Mouse (Mus musculus) liver, embryonic 12.5 days (tissue): ENCODE data around the gene Phf2. TPM values are rescaled to one million over a fixed set of nuclear protein-coding genes. Genes with fewer than 3 reads are reported as not detected.
A peak's percentile ranks its signal among the peaks of the same experiment; 100 is the strongest.

ENCODE experiments used
- ATAC-seq: fragments of 200-750 bp; cut with Nextera tagmentation; 2 replicates; pipeline ENCODE4 v1.8.0; 2017; ENCODE audit warnings: moderate number of reproducible peaks, mild to moderate bottlenecking, moderate library complexity
- H3K27ac ChIP-seq: fragments of 300-500 bp; sonication (generic); 2 replicates; pipeline ENCODE4 v1.5.1; 2016; ENCODE audit warnings: mild to moderate bottlenecking
- H3K27me3 ChIP-seq: fragments of 300-500 bp; sonication (generic); replicated peaks from 2 replicates; pipeline ENCODE4 v1.6.1; 2016; ENCODE audit warnings: mild to moderate bottlenecking, moderate library complexity
- H3K36me3 ChIP-seq: fragments of 300-500 bp; sonication (generic); 2 replicates; pipeline ENCODE4 v1.6.1; 2016; ENCODE audit warnings: mild to moderate bottlenecking, moderate library complexity
- H3K4me1 ChIP-seq: fragments of 300-500 bp; sonication (generic); 2 replicates; pipeline ENCODE4 v1.6.1; 2016
- H3K4me2 ChIP-seq: fragments of 300-500 bp; sonication (generic); 2 replicates; pipeline ENCODE4 v1.6.1; 2016; ENCODE audit warnings: mild to moderate bottlenecking, moderate library complexity
- H3K4me3 ChIP-seq: fragments of 300-500 bp; sonication (generic); 2 replicates; pipeline ENCODE4 v1.5.1; 2016; ENCODE audit warnings: mild to moderate bottlenecking, moderate library complexity
- H3K9ac ChIP-seq: fragments of 300-500 bp; sonication (generic); 2 replicates; pipeline ENCODE4 v1.6.1; 2016; ENCODE audit warnings: mild to moderate bottlenecking, moderate library complexity
- H3K9me3 ChIP-seq: fragments of 300-500 bp; sonication (generic); replicated peaks from 2 replicates; pipeline ENCODE4 v1.6.1; 2016; ENCODE audit warnings: mild to moderate bottlenecking, moderate library complexity
- WGBS: fragments of 180-500 bp; shearing (Covaris S2); methylation state at CpG from one replicate; pipeline ENCODE4 v1.1.7; 2016; ENCODE audit not compliant: insufficient replicate concordance; 5-methylcytosine and 5-hydroxymethylcytosine counted together
- polyA plus RNA-seq: library from polyadenylated mRNA; unstranded; fragments of >200 nt; fragmentation: Nextera tagmentation; extraction: Ambion mirVana; gene quantifications from 2 replicates; pipeline ENCODE4 v1.2.1, GENCODE M21; 2016

Phf2 gene
- polyA plus RNA-seq = 2.9 and 3.1 TPM in 2 replicates

DNA sequence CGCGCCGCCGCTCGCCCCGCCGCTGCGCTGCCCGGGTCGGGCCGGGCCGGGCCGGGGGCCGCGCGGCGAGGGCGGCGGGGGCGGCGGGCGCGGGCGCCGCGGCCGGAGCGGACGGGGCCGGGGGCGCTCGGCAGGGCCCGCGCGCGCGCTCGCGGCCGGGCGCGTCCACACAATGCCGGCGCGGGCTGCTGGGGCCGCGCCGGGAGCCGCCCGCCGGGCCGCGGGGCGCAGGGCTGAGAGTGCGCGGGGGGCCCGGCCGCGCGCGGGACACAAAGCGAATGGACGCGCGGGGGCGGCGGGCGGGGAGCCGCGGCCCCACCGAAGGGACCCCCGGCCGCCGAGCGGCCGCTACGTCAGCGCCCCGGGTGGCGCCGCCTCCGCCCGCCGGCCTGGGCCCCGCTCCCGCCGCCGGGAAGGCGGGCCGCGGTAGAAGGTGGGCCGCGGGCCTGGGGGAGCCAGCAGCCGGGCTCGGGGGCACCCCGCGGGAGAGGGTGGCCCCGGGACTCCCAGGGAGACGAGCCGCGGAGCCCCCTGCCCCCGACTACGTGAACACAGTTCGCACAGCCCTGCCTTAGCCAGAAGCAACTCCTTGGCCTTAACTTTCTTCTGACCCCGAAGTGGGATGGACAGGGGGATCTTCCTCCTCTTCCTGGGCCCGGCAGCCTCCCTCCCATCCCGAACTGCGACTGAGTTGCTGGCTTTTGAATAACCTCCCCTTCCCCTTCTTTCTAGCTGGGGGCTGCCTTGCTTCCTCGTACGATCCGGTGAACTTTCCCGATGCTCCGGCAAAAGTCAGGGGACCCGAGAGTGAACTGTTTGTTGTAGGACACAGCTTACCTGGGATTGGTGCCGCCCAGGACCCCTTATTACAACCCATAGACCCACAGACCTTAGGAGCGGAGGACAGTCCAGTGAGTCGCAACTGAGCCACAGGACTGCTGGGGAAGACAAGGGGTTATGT is at the start of gene Phf2:
Phf2 (minus strand) TSS at position 349 of the 961 bp plus-strand sequence.
- Histone ChIP-seq H3K9me3 (no peaks in the 10 kb centered on the region), H3K27me3 (no peaks in the 10 kb centered on the region), H3K4me3 (peak within 1 kb of the TSS; percentile 92), H3K9ac (peak within 1 kb of the TSS; percentile 99), H3K4me1 (peaks cover 66% of the 10 kb centered on the region), H3K4me2 (peak within 1 kb of the TSS; percentile 95), H3K36me3 (0 out of 2 replicates have a peak, but pooled peaks cover 3% of the 10 kb centered on the region), H3K27ac (peak within 1 kb of the TSS; percentile 91)
- WGBS = under 1% methylated on average over 46 of the region's 117 CpGs
- peak; percentile 53 for ATAC-seq

GRCm38 (mm10) chr13:48919756-48920415 is 49.0 kb upstream of the Phf2 start:
- Histone ChIP-seq H3K9me3 (no peaks in the 10 kb centered on the region), H3K4me2 (no peak overlapping the region), H3K27me3 (no peaks in the 10 kb centered on the region), H3K27ac (no peak overlapping the region), H3K4me3 (no peak overlapping the region), H3K4me1 (peaks cover 16% of the 10 kb centered on the region; the same call in 1 of the 2 replicates), H3K36me3 (peaks cover 94% of the 10 kb centered on the region), H3K9ac (no peak overlapping the region)
- 77% methylated on average over 7 of the region's 7 CpGs for WGBS
- no peak for ATAC-seq

GRCm38 (mm10) chr13:48917113-48917599 is 46.2 kb upstream of the Phf2 start:
- no peak for ATAC-seq
- WGBS = 85% methylated on average over 3 of the region's 3 CpGs
- Histone ChIP-seq H3K9me3 (no peaks in the 10 kb centered on the region), H3K4me1 (peaks cover 16% of the 10 kb centered on the region; the same call in 1 of the 2 replicates), H3K4me3 (no peak overlapping the region), H3K4me2 (no peak overlapping the region), H3K27ac (no peak overlapping the region), H3K36me3 (peaks cover 93% of the 10 kb centered on the region), H3K9ac (no peak overlapping the region), H3K27me3 (no peaks in the 10 kb centered on the region)

DNA sequence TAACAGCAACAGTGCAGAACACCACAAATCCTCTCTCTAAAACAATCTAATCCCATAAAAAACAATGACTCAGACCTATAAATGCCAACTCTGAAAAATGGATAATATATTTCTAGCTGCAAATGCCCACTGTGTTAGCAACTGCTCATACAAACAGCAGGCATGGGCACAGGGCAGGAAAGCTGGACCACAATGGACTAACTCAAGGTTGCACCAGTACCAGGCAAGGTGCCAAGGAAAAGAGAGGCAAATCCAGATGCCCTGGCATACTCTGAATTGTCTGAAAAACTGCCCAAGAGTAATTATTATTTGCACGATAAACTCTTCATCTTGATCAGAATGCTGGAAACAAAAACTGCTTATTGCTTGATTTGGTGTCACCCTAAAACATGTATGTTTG is 42.8 kb upstream of the Phf2 start:
- WGBS = 95% methylated on average over 1 of the region's 1 CpGs
- H3K36me3 ChIP-seq = peaks cover 92% of the 10 kb centered on the region

GRCm38 (mm10) chr13:48913141-48913540 is 42.2 kb upstream of the Phf2 start:
- 81% methylated on average over 3 of the region's 3 CpGs for WGBS
- H3K4me2 ChIP-seq = no peak overlapping the region
- H3K36me3 ChIP-seq = peaks cover 93% of the 10 kb centered on the region
- no peaks in the 10 kb centered on the region for H3K9me3 ChIP-seq
- H3K27me3 ChIP-seq = no peaks in the 10 kb centered on the region
- H3K4me1 ChIP-seq = no peaks in the 10 kb centered on the region
- no peak overlapping the region for H3K9ac ChIP-seq
- H3K4me3 ChIP-seq = no peak overlapping the region
- no peak for ATAC-seq
- no peak overlapping the region for H3K27ac ChIP-seq

More for the DNA sequence above, 42.8 kb upstream of the Phf2 start:
- no peak overlapping the region for H3K4me3 ChIP-seq
- no peak overlapping the region for H3K9ac ChIP-seq
- H3K4me2 ChIP-seq = no peak overlapping the region
- H3K27me3 ChIP-seq = no peaks in the 10 kb centered on the region
- H3K27ac ChIP-seq = no peak overlapping the region
- no peaks in the 10 kb centered on the region for H3K4me1 ChIP-seq
- H3K9me3 ChIP-seq = no peaks in the 10 kb centered on the region
- no peak for ATAC-seq

DNA sequence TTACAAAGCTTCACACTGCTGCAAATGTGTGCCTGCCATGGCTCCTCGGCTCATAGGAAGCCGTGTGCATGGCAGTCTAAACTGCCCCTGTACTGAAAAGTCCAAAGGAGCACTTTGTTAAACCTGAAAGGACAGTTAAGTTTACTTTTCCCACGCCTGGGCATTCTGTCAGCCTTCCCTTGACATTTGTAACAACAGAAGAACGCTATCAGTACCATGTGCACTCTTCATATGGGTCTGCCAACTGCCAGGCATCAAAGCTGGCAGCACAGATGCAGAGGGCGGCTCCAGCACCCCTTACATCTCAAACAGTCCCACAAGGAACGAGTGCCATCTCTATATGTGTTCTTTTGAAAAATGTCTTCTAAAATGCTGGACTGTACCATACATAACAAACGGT is 40.5 kb upstream of the Phf2 start:
- Histone ChIP-seq H3K4me1 (no peaks in the 10 kb centered on the region), H3K4me3 (no peak overlapping the region), H3K9ac (no peak overlapping the region), H3K4me2 (no peak overlapping the region), H3K27me3 (no peaks in the 10 kb centered on the region), H3K9me3 (no peaks in the 10 kb centered on the region), H3K27ac (no peak overlapping the region), H3K36me3 (peaks cover 97% of the 10 kb centered on the region)
- WGBS = 82% methylated on average over 7 of the region's 7 CpGs
- ATAC-seq = no peak

- Histone ChIP-seq H3K9me3 (no peaks in the 10 kb centered on the region), H3K4me2 (no peak overlapping the region), H3K27me3 (no peaks in the 10 kb centered on the region), H3K9ac (no peak overlapping the region), H3K4me1 (no peaks in the 10 kb centered on the region), H3K27ac (no peak overlapping the region), H3K36me3 (peaks cover 97% of the 10 kb centered on the region), H3K4me3 (no peak overlapping the region)
- no peak for ATAC-seq
- WGBS = 95% methylated on average over 2 of the region's 2 CpGs
Observed at GRCm38 (mm10) chr13:48905458-48905857, 34.5 kb upstream of the Phf2 start.

DNA sequence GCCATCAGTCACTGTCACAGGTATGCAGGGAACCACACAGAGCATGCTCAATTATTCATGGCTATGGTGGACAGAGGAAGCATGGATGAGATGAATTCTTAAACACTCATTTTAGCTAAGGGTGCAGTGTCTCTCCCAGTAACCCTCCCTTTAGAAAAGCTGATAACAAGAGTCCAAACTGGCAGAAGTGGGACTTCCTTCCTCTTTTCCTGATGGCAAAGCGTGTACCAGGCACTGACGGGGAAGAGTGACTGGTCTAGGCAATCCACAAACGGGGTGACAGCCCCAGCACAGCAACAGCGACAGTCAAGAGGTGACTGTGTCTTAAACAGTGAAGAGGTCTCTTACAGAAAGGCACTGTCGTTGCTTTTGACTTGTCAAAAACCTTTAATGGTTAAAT is 24.5 kb upstream of the Phf2 start:
- ATAC-seq = no peak
- H3K27me3 ChIP-seq = no peaks in the 10 kb centered on the region
- H3K9me3 ChIP-seq = no peaks in the 10 kb centered on the region
- H3K4me3 ChIP-seq = no peak overlapping the region
- no peak overlapping the region for H3K4me2 ChIP-seq
- H3K9ac ChIP-seq = no peak overlapping the region
- WGBS = 62% methylated on average over 5 of the region's 5 CpGs
- peaks cover 8% of the 10 kb centered on the region; the same call in 1 of the 2 replicates for H3K4me1 ChIP-seq
- H3K36me3 ChIP-seq = peaks cover 97% of the 10 kb centered on the region
- no peak overlapping the region for H3K27ac ChIP-seq

DNA sequence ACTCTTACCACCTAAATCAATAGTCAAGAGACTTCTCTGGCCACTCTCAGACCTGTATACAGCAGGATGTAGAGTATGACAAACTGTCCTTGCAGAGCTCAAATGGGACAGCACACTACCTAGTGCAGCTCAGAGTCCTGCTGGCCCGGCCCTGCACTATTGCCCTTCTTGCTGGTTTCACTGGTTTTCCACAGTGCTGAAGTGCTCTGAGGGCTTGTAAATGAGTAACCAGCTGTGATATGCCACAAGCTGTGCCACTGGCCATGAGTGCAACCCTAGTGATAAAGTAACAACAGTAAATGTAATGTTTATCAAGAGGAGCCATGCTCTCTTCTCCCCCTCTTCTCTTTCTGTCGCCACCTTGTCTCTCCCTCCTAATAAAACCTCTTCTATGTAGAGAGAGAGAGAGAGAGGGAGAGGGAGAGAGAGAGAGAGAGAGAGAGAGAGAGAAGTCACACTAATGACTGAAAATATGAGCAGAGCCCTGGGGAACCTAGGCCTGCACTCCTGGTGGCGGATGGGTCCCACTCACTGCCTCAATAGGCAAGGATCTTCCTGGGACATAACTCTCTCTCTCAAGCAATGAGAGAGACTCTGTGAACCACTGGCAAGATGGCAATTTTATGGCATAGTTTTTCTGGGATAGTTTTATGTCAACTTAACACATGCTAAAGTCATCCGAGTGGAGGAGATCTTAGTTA is 19.5 kb upstream of the Phf2 start:
- Histone ChIP-seq H3K27me3 (no peaks in the 10 kb centered on the region), H3K27ac (peak overlapping the region; percentile 18), H3K4me1 (peaks cover 8% of the 10 kb centered on the region; the same call in 1 of the 2 replicates), H3K4me2 (no peak overlapping the region), H3K9me3 (no peaks in the 10 kb centered on the region), H3K9ac (no peak overlapping the region), H3K4me3 (no peak overlapping the region), H3K36me3 (peaks cover 97% of the 10 kb centered on the region)
- WGBS = 75% methylated on average over 4 of the region's 4 CpGs
- peak; percentile 82 for ATAC-seq

DNA sequence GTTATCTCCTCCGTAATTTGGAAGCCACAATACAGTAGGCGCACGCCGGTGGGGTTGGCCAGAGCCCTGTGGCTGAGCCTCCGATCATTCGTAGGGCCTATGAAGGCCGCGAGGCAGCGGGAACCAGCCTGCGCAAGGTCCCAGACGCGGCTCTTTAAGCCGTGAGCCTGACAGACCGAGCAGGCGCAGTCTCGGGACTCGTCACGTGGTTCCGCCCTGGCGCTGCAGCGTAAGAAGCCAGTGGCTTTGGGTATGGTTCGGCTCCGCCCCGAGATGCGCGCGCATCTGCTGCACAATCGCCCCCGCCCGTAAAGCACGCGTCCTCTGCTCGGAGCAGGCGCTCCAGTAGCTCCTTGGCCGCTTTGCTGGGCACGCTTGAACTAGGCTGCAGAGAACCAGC is 7.6 kb upstream of the Phf2 start:
- Histone ChIP-seq H3K27ac (peak overlapping the region; percentile 86), H3K4me3 (peak overlapping the region; percentile 55), H3K4me1 (peaks cover 16% of the 10 kb centered on the region), H3K9ac (peak overlapping the region; percentile 83), H3K36me3 (peaks cover 47% of the 10 kb centered on the region), H3K9me3 (no peaks in the 10 kb centered on the region), H3K27me3 (no peaks in the 10 kb centered on the region), H3K4me2 (peak overlapping the region; percentile 90)
- under 1% methylated on average over 36 of the region's 36 CpGs for WGBS
- ATAC-seq = peak; percentile 98

GRCm38 (mm10) chr13:48877805-48878204 is 6.9 kb upstream of the Phf2 start:
- no peak for ATAC-seq
- Histone ChIP-seq H3K9ac (peak overlapping the region; percentile 83), H3K36me3 (peaks cover 39% of the 10 kb centered on the region), H3K4me3 (peak overlapping the region; percentile 55), H3K27me3 (no peaks in the 10 kb centered on the region), H3K4me2 (peak overlapping the region; percentile 90), H3K9me3 (no peaks in the 10 kb centered on the region), H3K4me1 (peaks cover 23% of the 10 kb centered on the region), H3K27ac (peak overlapping the region; percentile 86)
